Mouse (Mus musculus): ENCODE data around the gene Slc5a5.
A peak's percentile ranks its signal among the peaks of the same experiment; 100 is the strongest.

Gene Slc5a5

DNA sequence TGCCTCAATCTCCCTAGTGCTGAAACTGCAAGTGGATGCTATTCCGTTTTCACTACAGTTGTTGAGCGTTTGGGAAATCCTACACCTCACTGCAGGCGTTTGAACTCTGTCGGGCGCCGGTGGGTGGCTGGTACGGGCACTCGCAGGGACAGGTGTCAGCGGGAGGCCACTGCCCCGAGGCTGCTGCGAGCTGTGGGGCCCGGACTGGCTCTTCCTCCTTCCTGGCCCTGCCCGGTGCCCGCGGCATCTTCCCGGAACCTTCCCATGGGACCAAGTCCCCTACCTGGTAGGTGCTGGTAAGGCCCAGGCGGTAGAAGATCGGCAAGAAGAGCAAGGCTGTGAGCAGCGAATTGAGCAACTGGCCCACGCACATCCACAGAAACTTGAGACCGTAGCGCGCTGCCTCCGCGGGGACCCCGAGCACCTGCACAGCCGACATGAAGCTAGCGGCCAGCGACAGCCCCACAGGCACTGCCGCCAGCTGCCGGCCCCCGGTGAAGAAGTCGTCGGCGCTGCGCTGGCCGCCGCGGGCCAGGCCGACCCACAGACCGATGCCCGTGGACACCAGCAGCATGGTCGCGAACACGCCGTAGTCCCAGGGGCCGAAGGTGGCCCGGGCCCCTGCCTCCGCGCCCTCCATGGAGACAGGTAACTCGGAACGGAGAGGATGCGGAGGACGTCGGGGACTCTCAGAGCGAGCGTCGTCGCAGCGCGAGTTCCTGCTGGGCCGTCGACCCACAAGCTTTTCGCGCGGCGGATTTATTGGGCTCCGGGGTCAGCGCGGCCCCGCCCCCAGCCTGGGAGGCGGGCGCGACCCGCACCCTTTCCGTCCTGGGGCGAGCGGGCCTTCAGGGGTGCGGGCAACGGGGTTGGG is at the start of gene Slc5a5:
Gene Slc5a5, minus strand, starts transcription at position 736 of the 874 bp plus-strand sequence.
- DNase-seq (ENCODE audit: low read depth in 2 of 2, low spot score in 2 of 2), result no peak

- DNase-seq (ENCODE audit: low read depth in 2 of 2, low spot score in 2 of 2), result no peak
Measured at GRCm38 (mm10) chr8:70941478-70941877, 48.9 kb upstream of the Slc5a5 start.

GRCm38 (mm10) chr8:70937200-70937599 is 44.6 kb upstream of the Slc5a5 start:
- no peak for DNase-seq (ENCODE audit: low read depth in 2 of 2, low spot score in 2 of 2)

GRCm38 (mm10) chr8:70934786-70935185 is 42.2 kb upstream of the Slc5a5 start:
- DNase-seq (ENCODE audit: low read depth in 2 of 2, low spot score in 2 of 2), result no peak

- DNase-seq (ENCODE audit: low read depth in 2 of 2, low spot score in 2 of 2), result no peak
Measured at GRCm38 (mm10) chr8:70933036-70933435, 40.5 kb upstream of the Slc5a5 start.

DNA sequence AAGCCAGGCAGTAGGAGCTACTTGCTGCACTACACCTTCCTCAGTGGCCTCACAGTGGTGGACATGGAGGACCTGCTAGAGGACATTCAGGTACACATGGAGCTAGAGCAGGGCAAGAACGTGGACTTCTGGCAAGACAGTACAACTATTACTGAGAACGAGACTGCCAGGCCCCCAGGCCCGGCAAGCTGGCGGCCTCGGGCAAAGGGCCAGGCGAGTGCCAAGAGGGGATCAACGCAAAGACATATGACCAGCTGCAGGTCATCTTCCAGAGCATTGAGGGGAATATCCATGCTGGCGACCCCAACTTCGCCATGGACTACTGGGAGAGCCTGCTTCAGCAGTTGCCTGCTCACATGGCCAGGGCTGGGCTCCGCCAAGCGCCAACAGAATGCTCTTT is 39.2 kb upstream of the Slc5a5 start:
- no peak for DNase-seq (ENCODE audit: low read depth in 2 of 2, low spot score in 2 of 2)

GRCm38 (mm10) chr8:70928778-70929322 is 36.3 kb upstream of the Slc5a5 start:
- DNase-seq (ENCODE audit: low read depth in 2 of 2, low spot score in 2 of 2), result no peak

- DNase-seq (ENCODE audit: low read depth in 2 of 2, low spot score in 2 of 2), result no peak
Measured at GRCm38 (mm10) chr8:70928096-70928495, 35.5 kb upstream of the Slc5a5 start.

DNA sequence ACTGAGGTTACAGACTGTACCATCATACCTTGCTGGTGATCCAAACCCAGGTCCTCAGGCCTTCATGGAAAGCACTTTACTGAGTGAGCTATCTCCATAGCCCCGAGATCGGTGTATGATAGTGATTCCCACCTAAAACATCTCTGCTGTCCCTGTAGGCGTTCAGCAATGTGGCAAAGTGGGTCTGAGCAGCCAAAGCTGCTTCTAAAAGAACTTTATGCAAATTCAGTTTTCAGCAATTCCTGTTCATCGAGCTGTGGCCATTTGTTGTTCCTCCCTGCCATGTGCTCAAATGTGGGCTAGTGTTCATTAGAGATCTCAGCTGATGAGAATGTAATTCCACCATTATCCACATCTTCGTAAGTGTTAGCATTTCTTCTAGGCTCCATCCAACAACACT is 33.8 kb upstream of the Slc5a5 start:
- no peak for DNase-seq (ENCODE audit: low read depth in 2 of 2, low spot score in 2 of 2)

DNA sequence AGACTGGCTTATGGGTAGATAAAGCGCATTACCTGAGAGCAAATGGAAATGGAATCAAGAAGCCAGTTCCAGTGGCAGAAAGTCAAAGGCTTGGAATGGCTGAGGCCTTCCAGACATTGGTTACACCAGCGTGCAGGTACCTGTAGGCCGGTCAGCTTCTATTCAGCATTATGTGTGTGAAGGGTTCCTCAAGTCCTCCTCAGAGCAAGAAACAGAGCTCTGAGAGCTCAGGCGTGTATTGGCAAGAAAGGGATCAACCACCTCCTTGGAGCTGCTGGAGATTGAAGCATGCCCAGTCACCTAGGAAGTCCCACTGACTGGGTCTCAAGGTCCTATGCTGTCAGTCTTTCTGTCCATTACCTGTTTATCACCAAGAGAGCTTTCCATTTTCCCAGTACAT is 33.2 kb upstream of the Slc5a5 start:
- no peak for DNase-seq (ENCODE audit: low read depth in 2 of 2, low spot score in 2 of 2)

- DNase-seq (ENCODE audit: low read depth in 2 of 2, low spot score in 2 of 2), result no peak
Measured at GRCm38 (mm10) chr8:70924151-70924550, 31.6 kb upstream of the Slc5a5 start.

DNA sequence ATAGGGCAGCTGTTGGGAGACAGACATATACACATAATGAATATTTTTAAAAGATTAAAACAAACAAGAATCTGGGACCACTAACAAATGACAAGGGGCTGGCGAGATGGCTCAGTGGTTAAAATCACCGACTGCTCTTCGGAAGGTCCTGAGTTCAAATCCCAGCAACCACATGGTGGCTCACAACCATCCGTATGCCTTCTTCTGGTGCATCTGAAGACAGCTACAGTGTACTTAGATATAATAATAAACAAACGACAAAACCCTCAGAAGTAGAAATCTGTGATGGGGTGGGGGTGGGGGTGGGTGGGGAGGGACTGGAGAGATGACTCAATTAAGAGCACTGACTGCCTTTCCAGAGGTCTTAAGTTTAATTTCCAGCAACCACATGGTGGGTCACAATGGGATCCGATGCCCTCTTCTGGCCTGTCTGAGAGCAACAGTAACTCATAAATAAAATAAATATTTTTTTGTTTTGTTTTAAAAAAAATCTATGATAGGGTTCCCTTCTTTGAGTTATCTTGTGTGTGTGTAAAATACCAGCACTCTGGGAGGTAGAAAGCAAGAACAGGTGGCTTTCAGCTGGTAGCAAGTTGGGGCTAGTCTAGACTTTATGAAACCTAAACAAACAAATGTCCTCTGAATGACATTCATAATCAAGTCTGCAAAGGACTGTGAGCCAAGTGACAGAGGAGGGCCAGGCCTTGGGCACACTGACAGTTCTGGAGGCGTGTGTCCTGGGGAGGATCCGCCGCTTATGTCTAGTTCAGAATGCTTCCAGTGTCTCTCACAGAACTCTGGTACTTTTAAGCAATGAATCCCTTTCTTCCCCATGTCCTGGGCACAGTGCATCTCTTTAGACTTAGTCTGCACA is 27.7 kb upstream of the Slc5a5 start:
- no peak for DNase-seq (ENCODE audit: low read depth in 2 of 2, low spot score in 2 of 2)

- no peak for DNase-seq (ENCODE audit: low read depth in 2 of 2, low spot score in 2 of 2)
Measured at GRCm38 (mm10) chr8:70914704-70915103, 22.1 kb upstream of the Slc5a5 start.

DNA sequence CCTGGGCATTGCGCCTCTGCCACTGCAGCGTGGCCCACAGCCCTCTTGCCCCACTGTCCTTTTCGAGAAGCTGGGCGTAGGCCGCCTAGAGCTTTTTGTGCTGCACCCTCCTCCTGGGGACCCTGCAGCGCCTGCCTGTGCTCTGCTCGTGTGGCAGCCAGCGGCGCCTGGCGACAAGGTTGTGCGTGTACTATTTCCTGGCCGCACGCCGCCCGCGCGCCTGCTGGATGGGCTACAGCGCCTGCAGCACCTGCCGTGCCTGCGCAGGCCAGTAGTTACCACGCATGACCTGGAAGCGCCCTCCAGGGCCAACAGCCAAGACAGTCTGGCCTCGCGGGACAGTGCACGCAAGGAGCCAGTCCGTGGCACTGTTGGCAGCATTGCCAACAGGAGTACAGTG is 21.0 kb upstream of the Slc5a5 start:
- DNase-seq (ENCODE audit: low read depth in 2 of 2, low spot score in 2 of 2), result no peak

DNA sequence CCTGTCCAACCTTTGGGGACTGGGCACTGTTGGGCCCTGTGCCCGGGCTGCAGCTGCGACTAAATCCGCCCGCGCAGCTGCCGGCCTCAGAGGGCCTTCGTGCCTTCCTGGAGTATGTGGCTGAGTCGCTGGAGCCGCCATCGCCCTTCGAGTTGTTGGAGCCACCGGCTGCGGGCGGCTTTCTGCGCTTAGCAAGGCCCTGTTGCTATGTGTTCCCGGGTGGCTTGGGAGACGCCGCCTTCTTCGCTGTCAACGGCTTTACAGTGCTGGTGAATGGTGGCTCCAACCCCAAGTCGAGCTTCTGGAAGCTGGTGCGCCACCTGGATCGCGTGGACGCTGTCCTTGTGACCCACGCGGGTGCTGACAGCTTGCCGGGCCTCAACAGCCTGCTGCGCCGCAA is 20.4 kb upstream of the Slc5a5 start:
- DNase-seq (ENCODE audit: low read depth in 2 of 2, low spot score in 2 of 2), result no peak

DNA sequence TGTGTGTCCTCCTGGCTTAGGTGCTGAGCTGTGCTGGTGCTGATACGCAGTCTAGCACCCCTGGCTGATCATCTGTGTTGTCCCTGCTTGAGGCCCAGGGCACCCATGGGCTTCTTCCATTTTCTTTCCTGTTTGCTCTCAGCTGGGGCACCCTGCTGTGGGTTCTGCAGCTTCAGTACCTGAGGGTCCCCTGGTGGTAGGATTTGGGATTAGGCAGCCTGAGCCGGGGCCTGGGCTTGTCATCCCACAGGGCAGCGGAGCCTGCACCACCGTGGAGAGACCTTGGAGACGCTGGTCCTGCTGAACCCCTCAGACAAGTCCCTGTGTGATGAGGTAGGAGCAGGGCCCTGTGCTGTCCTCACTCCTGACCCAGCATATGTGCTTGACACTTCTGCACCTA is 19.0 kb upstream of the Slc5a5 start:
- DNase-seq (ENCODE audit: low read depth in 2 of 2, low spot score in 2 of 2), result no peak

DNA sequence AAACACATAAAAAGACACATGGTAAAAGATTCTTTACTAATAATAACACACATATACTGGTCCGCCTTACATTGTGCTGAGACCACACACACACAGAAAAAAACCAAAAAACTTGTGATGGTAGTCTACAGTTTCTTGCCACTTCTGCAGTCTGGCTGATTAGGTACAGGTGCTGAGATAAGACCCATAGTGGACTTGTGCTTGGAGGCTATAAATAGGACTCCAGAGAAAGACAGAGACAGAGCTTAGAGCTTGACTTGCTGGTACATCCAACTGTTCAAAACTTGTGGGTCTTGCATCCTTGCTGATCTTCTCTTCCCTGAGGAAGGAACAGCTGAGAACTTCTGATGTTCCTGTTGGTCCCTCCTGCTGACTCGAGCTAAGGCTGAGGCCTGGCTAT is 15.0 kb upstream of the Slc5a5 start:
- no peak for DNase-seq (ENCODE audit: low read depth in 2 of 2, low spot score in 2 of 2)

DNA sequence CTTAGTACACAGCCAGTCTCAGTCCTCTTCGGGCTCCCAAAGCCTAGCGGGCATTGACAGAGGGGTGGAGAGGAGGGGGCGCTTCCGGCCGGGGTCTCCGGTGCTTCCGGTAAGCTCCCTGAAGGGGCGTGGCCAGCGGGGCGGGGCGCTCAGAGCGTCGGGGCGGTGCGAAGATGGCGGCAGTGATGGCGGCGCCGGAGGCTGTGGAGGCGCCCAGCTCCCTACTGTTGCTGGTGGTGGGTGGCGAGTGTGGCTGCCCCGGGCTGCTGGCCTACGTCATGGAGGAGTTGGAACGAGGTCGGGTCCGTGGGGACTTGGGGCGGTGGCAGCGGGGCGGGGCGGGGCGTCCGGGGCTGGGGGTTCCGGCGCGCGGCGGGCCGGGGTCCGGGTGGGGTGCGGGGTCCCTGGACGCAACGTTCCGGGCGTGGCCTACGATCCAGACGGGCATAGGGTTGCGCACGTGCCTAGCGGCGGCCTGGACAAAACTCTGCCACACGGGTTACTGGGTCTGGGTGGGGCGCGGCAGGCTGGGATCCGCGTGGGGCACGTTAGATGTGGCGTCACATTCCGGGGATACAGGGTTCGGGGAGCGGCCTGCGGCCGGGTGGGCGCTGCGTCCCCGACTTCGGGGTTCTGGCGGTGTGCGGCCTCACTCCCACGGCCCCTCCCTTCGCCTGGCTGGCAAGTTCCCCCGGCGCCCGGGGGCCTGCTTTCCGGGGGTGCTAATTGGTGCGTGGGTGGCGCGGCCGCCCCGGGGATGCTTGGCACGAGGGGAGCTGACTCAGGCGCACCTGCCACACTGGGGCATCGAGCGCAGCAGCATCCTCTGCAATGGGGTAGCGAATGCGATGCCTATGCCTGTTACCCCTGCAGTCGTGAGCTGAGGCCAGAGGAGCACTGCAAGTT is 13.5 kb upstream of the Slc5a5 start, which contains the start of gene Map1s:
Gene Map1s, plus strand, starts transcription at position 102 of the 906 bp plus-strand sequence.
- DNase-seq (ENCODE audit: low read depth in 2 of 2, low spot score in 2 of 2), result peak; percentile 54 to 60

- DNase-seq (ENCODE audit: low read depth in 2 of 2, low spot score in 2 of 2), result no peak
Measured at GRCm38 (mm10) chr8:70905463-70905830, 12.9 kb upstream of the Slc5a5 start.

GRCm38 (mm10) chr8:70904532-70904931 is 12.0 kb upstream of the Slc5a5 start:
- no peak for DNase-seq (ENCODE audit: low read depth in 2 of 2, low spot score in 2 of 2)

GRCm38 (mm10) chr8:70903582-70903981 is 11.0 kb upstream of the Slc5a5 start:
- DNase-seq (ENCODE audit: low read depth in 2 of 2, low spot score in 2 of 2), result no peak
